ENCODE assay signal across 8 mouse cellular contexts in genomic region chr2:154677651-154678139, GRCm38 (mm10). TPM values are rescaled to one million over a fixed set of nuclear protein-coding genes. Genes with fewer than 3 reads are reported as not detected.
A peak's percentile ranks its signal among the peaks of the same experiment; 100 is the strongest.
DNase-seq lines count a peak whose midpoint lies in the region; ATAC-seq and TF ChIP-seq lines count a peak whose summit lies in the region.

No protein-coding gene starts in this region.

- no peak overlapping the region for H3K4me3 ChIP-seq in embryonic facial prominence, embryonic 11.5 days (ENCODE audit: low read depth, low read length)
- H3K4me3 ChIP-seq in heart, embryonic 11.5 days (ENCODE audit: low read depth, low read length): peak overlapping the region; percentile 34
- 0 out of 2 replicates have a peak overlapping the region, but pooled peaks have one; percentile 4 for H3K4me3 ChIP-seq in liver, embryonic 15.5 days (replicated peaks)
- peak overlapping the region; percentile 13; the same call in 1 of the 2 replicates for H3K4me3 ChIP-seq in neural tube, embryonic 15.5 days (replicated peaks)
- no peak overlapping the region for H3K4me3 ChIP-seq in thymus, adult 2 months (ENCODE audit: control insufficient read depth, insufficient read depth, low read length)

- no peak for TF ChIP-seq POLR2A in thymus, adult 2 months (IDR thresholded peaks at IDR 0.05; ENCODE audit: control insufficient read depth, extremely low read depth, insufficient read depth, low read length, poor library complexity)

- H3K27me3 ChIP-seq in embryonic facial prominence, embryonic 11.5 days (ENCODE audit: control insufficient read depth, insufficient read depth, low read length): no peaks in the 10 kb centered on the region
- no peaks in the 10 kb centered on the region for H3K27me3 ChIP-seq in heart, embryonic 11.5 days (ENCODE audit: control insufficient read depth, insufficient read depth, low read length)
- H3K27me3 ChIP-seq in liver, embryonic 15.5 days: no peaks in the 10 kb centered on the region
- H3K27me3 ChIP-seq in neural tube, embryonic 15.5 days (replicated peaks): no peaks in the 10 kb centered on the region
- no peaks in the 10 kb centered on the region for H3K27me3 ChIP-seq in thymus, adult 2 months (ENCODE audit: control insufficient read depth, insufficient read depth, low read length)

- ATAC-seq in embryonic facial prominence, embryonic 11.5 days (replicated peaks; ENCODE audit: insufficient number of reproducible peaks, low FRiP score, low TSS enrichment, low read depth): no peak
- ATAC-seq in heart, embryonic 11.5 days (replicated peaks; ENCODE audit: insufficient number of reproducible peaks, low FRiP score, low TSS enrichment): peak; percentile 64; the same call in 1 of the 2 replicates
- no peak for ATAC-seq in liver, embryonic 15.5 days (ENCODE audit: insufficient read depth)
- peak; percentile 81 for ATAC-seq in neural tube, embryonic 15.5 days (ENCODE audit: low FRiP score)

- 0 out of 2 replicates have a peak overlapping the region, but pooled peaks have one; percentile 26 for H3K9ac ChIP-seq in embryonic facial prominence, embryonic 11.5 days (replicated peaks; ENCODE audit: low read length)
- H3K9ac ChIP-seq in heart, embryonic 11.5 days (ENCODE audit: low read depth, low read length): peak overlapping the region; percentile 66; the same call in 1 of the 2 replicates
- H3K9ac ChIP-seq in liver, embryonic 15.5 days: no peak overlapping the region
- peak overlapping the region; percentile 21; the same call in 1 of the 2 replicates for H3K9ac ChIP-seq in neural tube, embryonic 15.5 days (replicated peaks)

- H3K4me1 ChIP-seq in embryonic facial prominence, embryonic 11.5 days (ENCODE audit: control insufficient read depth, insufficient read depth, low read length): 0 out of 2 replicates have a peak, but pooled peaks cover 2% of the 10 kb centered on the region
- peaks cover 33% of the 10 kb centered on the region for H3K4me1 ChIP-seq in heart, embryonic 11.5 days (ENCODE audit: control insufficient read depth, insufficient read depth, low read length)
- peaks cover 49% of the 10 kb centered on the region for H3K4me1 ChIP-seq in liver, embryonic 15.5 days (replicated peaks)
- H3K4me1 ChIP-seq in neural tube, embryonic 15.5 days: peaks cover 63% of the 10 kb centered on the region
- peaks cover 6% of the 10 kb centered on the region; the same call in 1 of the 2 replicates for H3K4me1 ChIP-seq in thymus, adult 2 months (replicated peaks; ENCODE audit: control insufficient read depth, insufficient read depth, low read length)

- peak overlapping the region; percentile 38; the same call in 1 of the 2 replicates for H3K27ac ChIP-seq in embryonic facial prominence, embryonic 11.5 days (replicated peaks; ENCODE audit: low read depth, low read length)
- peak overlapping the region; percentile 93 for H3K27ac ChIP-seq in heart, embryonic 11.5 days (ENCODE audit: low read depth, low read length)
- peak overlapping the region; percentile 61 for H3K27ac ChIP-seq in liver, embryonic 15.5 days (replicated peaks)
- peak overlapping the region; percentile 84 for H3K27ac ChIP-seq in neural tube, embryonic 15.5 days (replicated peaks)
- H3K27ac ChIP-seq in thymus, adult 2 months (ENCODE audit: control insufficient read depth, insufficient read depth, low read length): no peak overlapping the region

- 47% methylated on average over 10 of the region's 10 CpGs for WGBS in embryonic facial prominence, embryonic 11.5 days
- WGBS in heart, embryonic 11.5 days (ENCODE audit: insufficient replicate concordance): 12% methylated on average over 10 of the region's 10 CpGs
- WGBS in liver, embryonic 15.5 days (ENCODE audit: insufficient replicate concordance): 50% methylated on average over 10 of the region's 10 CpGs
- 8% methylated on average over 10 of the region's 10 CpGs for WGBS in neural tube, embryonic 15.5 days
- 89% methylated on average over 10 of the region's 10 CpGs for WGBS in thymus, adult 2 months

- peak; percentile 62 for DNase-seq in cerebellum, adult 11-12 months
- DNase-seq in cerebellum, adult 9-10 months: no peak
- DNase-seq in embryonic facial prominence, embryonic 11.5 days (ENCODE audit: low spot score): peak; percentile 51
- DNase-seq in kidney, postnatal 10 days: peak; percentile 87
- no peak for DNase-seq in thymus, adult 2 months

- TF ChIP-seq CTCF in thymus, adult 2 months (IDR thresholded peaks at IDR 0.05; ENCODE audit: borderline replicate concordance, control insufficient read depth, extremely low read depth, insufficient read depth, low read length, poor library complexity): no peak

- no peak overlapping the region; the same call in 1 of the 2 replicates for H3K4me2 ChIP-seq in embryonic facial prominence, embryonic 11.5 days (ENCODE audit: low read depth, low read length)
- peak overlapping the region; percentile 58 for H3K4me2 ChIP-seq in heart, embryonic 11.5 days
- peak overlapping the region; percentile 44 for H3K4me2 ChIP-seq in liver, embryonic 15.5 days
- H3K4me2 ChIP-seq in neural tube, embryonic 15.5 days: peak overlapping the region; percentile 48

- no peaks in the 10 kb centered on the region for H3K9me3 ChIP-seq in embryonic facial prominence, embryonic 11.5 days (replicated peaks; ENCODE audit: control insufficient read depth, low read length)
- no peaks in the 10 kb centered on the region for H3K9me3 ChIP-seq in heart, embryonic 11.5 days (replicated peaks; ENCODE audit: control insufficient read depth, low read length)
- H3K9me3 ChIP-seq in liver, embryonic 15.5 days (replicated peaks): no peaks in the 10 kb centered on the region
- H3K9me3 ChIP-seq in neural tube, embryonic 15.5 days (replicated peaks): no peaks in the 10 kb centered on the region

- H3K36me3 ChIP-seq in embryonic facial prominence, embryonic 11.5 days (replicated peaks; ENCODE audit: control insufficient read depth, insufficient read depth, low read depth, low read length): no peaks in the 10 kb centered on the region
- H3K36me3 ChIP-seq in heart, embryonic 11.5 days (ENCODE audit: control insufficient read depth, insufficient read depth, low read length): no peaks in the 10 kb centered on the region; the same call in 1 of the 2 replicates
- H3K36me3 ChIP-seq in liver, embryonic 15.5 days (replicated peaks): peaks cover 15% of the 10 kb centered on the region
- H3K36me3 ChIP-seq in neural tube, embryonic 15.5 days: no peaks in the 10 kb centered on the region
- H3K36me3 ChIP-seq in thymus, adult 2 months (ENCODE audit: control insufficient read depth, insufficient read depth, low read length): peaks cover 2% of the 10 kb centered on the region; the same call in 1 of the 2 replicates

RNA-seq across cellular contexts. Expression of gene Chmp4b, which starts 26.2 kb away (rescaled TPM):
- polyA plus RNA-seq in embryonic facial prominence, embryonic 11.5 days (2014; fragmentation: Nextera tagmentation; extraction: Ambion mirVana): 14.0 and 14.8 TPM in 2 replicates
- polyA plus RNA-seq in heart, embryonic 11.5 days (2014; fragmentation: Nextera tagmentation; extraction: Ambion mirVana): 10.1 and 12.5 TPM in 2 replicates
- polyA plus RNA-seq in liver, embryonic 15.5 days (2015; fragmentation: Nextera tagmentation; extraction: Ambion mirVana): 11.7 and 13.9 TPM in 2 replicates
- 29.6 and 31.5 TPM in 2 replicates for polyA plus RNA-seq in neural tube, embryonic 15.5 days (2015; fragmentation: Nextera tagmentation; extraction: Ambion mirVana)
- 81.3 and 83.8 TPM in 2 replicates for polyA plus RNA-seq in thymus, adult 2 months (2012; rRNA removed)

Comparison
In these comparisons a context has a peak if more than half of its experiments do, and no peak if none do; other contexts are left out.
1. DNase-seq: peak in cerebellum, adult 11-12 months (single experiment), embryonic facial prominence, embryonic 11.5 days (single experiment) and kidney, postnatal 10 days (single experiment); none in cerebellum, adult 9-10 months (single experiment) and thymus, adult 2 months (single experiment).
2. ATAC-seq: peak in heart, embryonic 11.5 days (single experiment) and neural tube, embryonic 15.5 days (single experiment); none in embryonic facial prominence, embryonic 11.5 days (single experiment) and liver, embryonic 15.5 days (single experiment).
3. H3K4me3 ChIP-seq: peak in heart, embryonic 11.5 days (single experiment), liver, embryonic 15.5 days (single experiment) and neural tube, embryonic 15.5 days (single experiment); none in embryonic facial prominence, embryonic 11.5 days (single experiment) and thymus, adult 2 months (single experiment).